Mouse (Mus musculus): ENCODE measurements around the gene Dad1.
"Not testable (repeated sequence)": the region's sequence is repeated elsewhere in the genome, so short reads cannot be mapped to it uniquely, and the experiment has no call there.

Gene Dad1

GRCm38 (mm10) chr14:54246232-54246631 lies 7.7 kb downstream of the Dad1 start:
- DNase-seq (ENCODE audit: low spot score) = no peak

- no peak for DNase-seq (ENCODE audit: low spot score)
Observed at GRCm38 (mm10) chr14:54244183-54244582, 9.7 kb downstream of the Dad1 start.

GRCm38 (mm10) chr14:54240542-54240941 lies 13.4 kb downstream of the Dad1 start:
- DNase-seq (ENCODE audit: low spot score) = no peak

GRCm38 (mm10) chr14:54239002-54239736 lies 14.7 kb downstream of the Dad1 start:
- DNase-seq (ENCODE audit: low spot score) = peak; percentile 89

GRCm38 (mm10) chr14:54236881-54237280 lies 17.0 kb downstream of the Dad1 start:
- peak; percentile 18 for DNase-seq (ENCODE audit: low spot score)

- DNase-seq (ENCODE audit: low spot score) = no peak
Observed at GRCm38 (mm10) chr14:54235825-54236540, 17.9 kb downstream of the Dad1 start.

- DNase-seq (ENCODE audit: low spot score) = peak; percentile 55
Observed at GRCm38 (mm10) chr14:54234231-54235040, 19.5 kb downstream of the Dad1 start.

- peak; percentile 41 for DNase-seq (ENCODE audit: low spot score)
Observed at GRCm38 (mm10) chr14:54233559-54234143, 20.3 kb downstream of the Dad1 start.

GRCm38 (mm10) chr14:54232811-54233558 lies 20.9 kb downstream of the Dad1 start:
- peak; percentile 96 for DNase-seq (ENCODE audit: low spot score)

- DNase-seq (ENCODE audit: low spot score) = no peak
Observed at GRCm38 (mm10) chr14:54232143-54232542, 21.8 kb downstream of the Dad1 start.

- peak; percentile 92 for DNase-seq (ENCODE audit: low spot score)
Observed at GRCm38 (mm10) chr14:54231176-54231956, 22.5 kb downstream of the Dad1 start.

GRCm38 (mm10) chr14:54230638-54231150 lies 23.2 kb downstream of the Dad1 start:
- no peak for DNase-seq (ENCODE audit: low spot score)

- DNase-seq (ENCODE audit: low spot score) = not testable (repeated sequence)
Observed at GRCm38 (mm10) chr14:54229849-54230248, 24.1 kb downstream of the Dad1 start.

GRCm38 (mm10) chr14:54228933-54229713 lies 24.8 kb downstream of the Dad1 start:
- peak; percentile 19 for DNase-seq (ENCODE audit: low spot score)

- DNase-seq (ENCODE audit: low spot score) = no peak
Observed at GRCm38 (mm10) chr14:54228501-54228900, 25.4 kb downstream of the Dad1 start.

- peak; percentile 89 for DNase-seq (ENCODE audit: low spot score)
Observed at GRCm38 (mm10) chr14:54227911-54228451, 25.9 kb downstream of the Dad1 start.

GRCm38 (mm10) chr14:54226911-54227811 lies 26.7 kb downstream of the Dad1 start:
- DNase-seq (ENCODE audit: low spot score) = peak; percentile 100

GRCm38 (mm10) chr14:54225725-54226124 lies 28.2 kb downstream of the Dad1 start:
- peak; percentile 66 for DNase-seq (ENCODE audit: low spot score)

Measured in T-cell, adult 2 months (primary cell).